37 mouse cellular contexts compared by ENCODE assay signal in genomic region chr7:49696228-49696627, GRCm38 (mm10). TPM values are rescaled to one million over a fixed set of nuclear protein-coding genes. Genes with fewer than 3 reads are reported as not detected.
DNase-seq lines count a peak whose midpoint lies in the region; ATAC-seq and TF ChIP-seq lines count a peak whose summit lies in the region.
"Had no signal": no experiment of that assay in that cellular context is flagged by ENCODE, and none has a peak within 500 bp of the region (broad histone marks: within the 10 kb centered on the region; RNA-seq: fewer than 3 reads in every experiment).

No protein-coding gene starts in this region.

- WGBS in forebrain, embryonic 11.5 days, result 6% methylated on average over 6 of the region's 6 CpGs
- WGBS in forebrain, postnatal 0 days, result 8% methylated on average over 6 of the region's 6 CpGs
- WGBS in midbrain, embryonic 10.5 days, result 11% methylated on average over 6 of the region's 6 CpGs
- WGBS in midbrain, embryonic 14.5 days, result 9% methylated on average over 6 of the region's 6 CpGs

- peak; percentile 66 for ATAC-seq in forebrain, embryonic 11.5 days (replicated peaks; ENCODE audit: low FRiP score)
- no peak for ATAC-seq in forebrain, postnatal 0 days
- no peak for ATAC-seq in midbrain, embryonic 14.5 days (ENCODE audit: low FRiP score, low TSS enrichment)
- ATAC-seq: intestine, postnatal 0 days; Patski had no signal

- H3K4me2 ChIP-seq in forebrain, embryonic 11.5 days (ENCODE audit: low read depth, low read length, severe bottlenecking), result no peak overlapping the region
- H3K4me2 ChIP-seq in forebrain, postnatal 0 days (ENCODE audit: low read depth), result no peak overlapping the region
- H3K4me2 ChIP-seq in midbrain, embryonic 14.5 days (ENCODE audit: low read length), result no peak overlapping the region
- H3K4me2 ChIP-seq: embryonic facial prominence, embryonic 13.5 days; heart, embryonic 11.5 days; hindbrain, embryonic 12.5 days; hindbrain, embryonic 15.5 days had no signal

- H3K9ac ChIP-seq in forebrain, embryonic 11.5 days (ENCODE audit: low read length), result no peak overlapping the region
- H3K9ac ChIP-seq in forebrain, postnatal 0 days, result no peak overlapping the region
- no peak overlapping the region for H3K9ac ChIP-seq in midbrain, embryonic 14.5 days (replicated peaks; ENCODE audit: low read length)
- H3K9ac ChIP-seq: embryonic facial prominence, embryonic 13.5 days; hindbrain, embryonic 12.5 days; hindbrain, embryonic 15.5 days had no signal

- no peaks in the 10 kb centered on the region for H3K36me3 ChIP-seq in forebrain, embryonic 11.5 days (ENCODE audit: control insufficient read depth, insufficient read depth, low read length)
- H3K36me3 ChIP-seq in forebrain, postnatal 0 days (ENCODE audit: insufficient read depth), result no peaks in the 10 kb centered on the region
- no peaks in the 10 kb centered on the region for H3K36me3 ChIP-seq in midbrain, embryonic 10.5 days
- no peaks in the 10 kb centered on the region for H3K36me3 ChIP-seq in midbrain, embryonic 14.5 days (ENCODE audit: control insufficient read depth, insufficient read depth, low read length)
- H3K36me3 ChIP-seq: embryonic facial prominence, embryonic 10.5 days; embryonic facial prominence, embryonic 13.5 days; G1E; hindbrain, embryonic 12.5 days; hindbrain, embryonic 15.5 days had no signal

- no peaks in the 10 kb centered on the region for H3K9me3 ChIP-seq in forebrain, embryonic 11.5 days (ENCODE audit: control insufficient read depth, low read length)
- no peaks in the 10 kb centered on the region for H3K9me3 ChIP-seq in forebrain, postnatal 0 days (ENCODE audit: low read length)
- H3K9me3 ChIP-seq in midbrain, embryonic 10.5 days (replicated peaks), result no peaks in the 10 kb centered on the region
- H3K9me3 ChIP-seq in midbrain, embryonic 14.5 days (ENCODE audit: control insufficient read depth, low read length), result no peaks in the 10 kb centered on the region
- H3K9me3 ChIP-seq: embryonic facial prominence, embryonic 10.5 days; embryonic facial prominence, embryonic 13.5 days; hindbrain, embryonic 12.5 days; hindbrain, embryonic 15.5 days had no signal

- TF ChIP-seq CTCF in forebrain, postnatal 0 days (IDR thresholded peaks at IDR 0.05; ENCODE audit: low read depth), result no peak

- H3K27ac ChIP-seq in forebrain, embryonic 11.5 days (ENCODE audit: low read depth, low read length), result no peak overlapping the region
- H3K27ac ChIP-seq in forebrain, postnatal 0 days (ENCODE audit: low read depth, low read length), result no peak overlapping the region
- peak overlapping the region; percentile 57 for H3K27ac ChIP-seq in midbrain, embryonic 10.5 days (replicated peaks)
- no peak overlapping the region for H3K27ac ChIP-seq in midbrain, embryonic 14.5 days (replicated peaks; ENCODE audit: low read depth, low read length)
- H3K27ac ChIP-seq: embryonic facial prominence, embryonic 10.5 days; embryonic facial prominence, embryonic 13.5 days; gastrocnemius, adult 2 months; hindbrain, embryonic 12.5 days; hindbrain, embryonic 15.5 days had no signal

- peak; percentile 60 for DNase-seq in embryo, embryonic 10 days (ENCODE audit: low spot score)
- no peak for DNase-seq in embryo, embryonic 9.5 days (ENCODE audit: extremely low spot score)
- DNase-seq in forebrain, embryonic 11.5 days (ENCODE audit: low spot score), result no peak
- no peak for DNase-seq in forebrain, postnatal 0 days
- DNase-seq in midbrain, embryonic 10.5 days (ENCODE audit: low spot score), result peak; percentile 61
- no peak for DNase-seq in midbrain, embryonic 14.5 days
- peak; percentile 30 for DNase-seq in retina, postnatal 1 day
- DNase-seq in retina, embryonic 14.5 days (ENCODE audit: low spot score), result no peak
- DNase-seq: adrenal gland, postnatal 10 days; adrenal gland, postnatal 36 days; B cell, adult 2 months; cerebellum, adult 11 months; cerebellum, adult 2 months; cerebellum, adult 9-11 months; cerebellum, postnatal 25 days; gastrocnemius, adult 2 months; gastrocnemius, postnatal 14 days; heart, adult 11 months had no signal

- H3K4me3 ChIP-seq in forebrain, embryonic 11.5 days (ENCODE audit: low read depth, low read length), result no peak overlapping the region
- no peak overlapping the region for H3K4me3 ChIP-seq in forebrain, postnatal 0 days (ENCODE audit: low read depth, low read length)
- no peak overlapping the region for H3K4me3 ChIP-seq in midbrain, embryonic 10.5 days
- no peak overlapping the region for H3K4me3 ChIP-seq in midbrain, embryonic 14.5 days (replicated peaks; ENCODE audit: low read depth, low read length)
- H3K4me3 ChIP-seq: embryonic facial prominence, embryonic 10.5 days; embryonic facial prominence, embryonic 13.5 days; erythroblast, embryonic 14.5 days; gastrocnemius, adult 2 months; hindbrain, embryonic 12.5 days; hindbrain, embryonic 15.5 days had no signal

- peaks cover 50% of the 10 kb centered on the region for H3K27me3 ChIP-seq in forebrain, embryonic 11.5 days (ENCODE audit: control insufficient read depth, insufficient read depth, low read length)
- H3K27me3 ChIP-seq in forebrain, postnatal 0 days (ENCODE audit: insufficient read depth, low read length), result peaks cover 13% of the 10 kb centered on the region
- peaks cover 100% of the 10 kb centered on the region for H3K27me3 ChIP-seq in midbrain, embryonic 10.5 days (ENCODE audit: low read depth, poor library complexity, severe bottlenecking)
- peaks cover 92% of the 10 kb centered on the region for H3K27me3 ChIP-seq in midbrain, embryonic 14.5 days (ENCODE audit: control insufficient read depth, insufficient read depth, low read length)
- H3K27me3 ChIP-seq: CH12.LX, Patski had no signal

- H3K4me1 ChIP-seq in forebrain, embryonic 11.5 days (replicated peaks; ENCODE audit: control insufficient read depth, insufficient read depth, low read length), result peaks cover 14% of the 10 kb centered on the region
- no peaks in the 10 kb centered on the region for H3K4me1 ChIP-seq in forebrain, postnatal 0 days (ENCODE audit: insufficient read depth)
- H3K4me1 ChIP-seq in midbrain, embryonic 10.5 days, result peaks cover 56% of the 10 kb centered on the region
- H3K4me1 ChIP-seq in midbrain, embryonic 14.5 days (ENCODE audit: control insufficient read depth, insufficient read depth, low read length), result peaks cover 12% of the 10 kb centered on the region
- H3K4me1 ChIP-seq: hindbrain, embryonic 15.5 days had no signal

RNA-seq across cellular contexts. Expression of gene Dbx1, which starts 59.6 kb away (rescaled TPM):
- polyA plus RNA-seq in forebrain, embryonic 11.5 days (2014; fragmentation: Nextera tagmentation; extraction: Ambion mirVana), result 31.0 and 33.3 TPM in 2 replicates
- total RNA-seq in forebrain, postnatal 0 days (2014; rRNA removed), result 0.08 and 0.33 TPM in 2 replicates
- 0.15 and 0.61 TPM in 2 replicates for polyA plus RNA-seq in forebrain, postnatal 0 days (2015; fragmentation: Nextera tagmentation; extraction: Ambion mirVana)
- polyA plus RNA-seq in midbrain, embryonic 10.5 days (2016; fragmentation: Nextera tagmentation; extraction: Ambion mirVana), result 168 and 188 TPM in 2 replicates
- 14.0 and 52.8 TPM in 2 replicates for polyA plus RNA-seq in midbrain, embryonic 14.5 days (2014; fragmentation: Nextera tagmentation; extraction: Ambion mirVana)
- total RNA-seq: adrenal gland, adult 18-20 months; adrenal gland, postnatal 10 days; adrenal gland, postnatal 36 days; common myeloid progenitor, adult 5-6 weeks; gastrocnemius, adult 2 months; gastrocnemius, postnatal 14 days; heart, adult 8-10 months; heart, postnatal 25 days; hematopoietic stem cell, adult 5-6 weeks had no signal
- polyA plus RNA-seq: cerebellum, adult 2 months; erythroblast, embryonic 14.5 days; frontal cortex, adult 2 months; G1E; heart, embryonic 11.5 days; heart, embryonic 14.5 days; heart, postnatal 0 days; intestine, embryonic 14.5 days; intestine, postnatal 0 days; Patski had no signal

Comparison
In these comparisons a context has a peak if more than half of its experiments do, and no peak if none do; other contexts are left out.
1. DNase-seq: peak in embryo, embryonic 10 days (single experiment), midbrain, embryonic 10.5 days (single experiment) and retina, postnatal 1 day (single experiment); none in embryo, embryonic 9.5 days (single experiment), forebrain, embryonic 11.5 days (single experiment), forebrain, postnatal 0 days (single experiment), midbrain, embryonic 14.5 days (single experiment) and retina, embryonic 14.5 days (single experiment).